Mouse (Mus musculus) adrenal gland, postnatal 25 days (tissue): ENCODE measurements at regions not wholly inside any gene's neighbourhood (a gene's known extent, or its start where the extent isn't known, plus 50 kb on each side); places are given as distances from the start of the nearest gene placed in this dataset.

ENCODE experiments used
- DNase-seq: peaks from one replicate; pipeline ENCODE4 v3.0.0; 2021; ENCODE audit warnings: mixed read lengths

- DNase-seq: no peak
These were observed 54.9 kb upstream of the Shb start for GRCm38 (mm10) chr4:45587202-45587601.

GRCm38 (mm10) chr4:45586310-45586709, 54.0 kb upstream of the Shb start:
- DNase-seq: no peak

- DNase-seq: no peak
These were observed 53.0 kb upstream of the Shb start for GRCm38 (mm10) chr4:45585188-45585820.

- DNase-seq: no peak
These were observed 51.7 kb upstream of the Shb start for GRCm38 (mm10) chr4:45583966-45584365.

- no peak for DNase-seq
These were observed 50.2 kb upstream of the Shb start for GRCm38 (mm10) chr4:45582496-45582895.
